Mouse (Mus musculus): ENCODE results near the gene Zfp704. TPM values are rescaled to one million over a fixed set of nuclear protein-coding genes. Genes with fewer than 3 reads are reported as not detected.
A peak's percentile ranks its signal among the peaks of the same experiment; 100 is the strongest.

The Zfp704 gene
- total RNA-seq, 2 experiments from 2014 or later, result 29.9 to 30.7 TPM

GRCm38 (mm10) chr3:9474331-9474730 is 135.6 kb downstream of the Zfp704 start:
- DNase-seq (ENCODE audit: low spot score in 2 of 2), result no peak

GRCm38 (mm10) chr3:9466287-9466686 is 143.6 kb downstream of the Zfp704 start:
- DNase-seq (ENCODE audit: low spot score in 2 of 2), result peak in 1 of 2 experiments; percentile 47

GRCm38 (mm10) chr3:9465731-9466130 is 144.2 kb downstream of the Zfp704 start:
- no peak for DNase-seq (ENCODE audit: low spot score in 2 of 2)

GRCm38 (mm10) chr3:9461660-9462059 is 148.2 kb downstream of the Zfp704 start:
- DNase-seq (ENCODE audit: low spot score in 2 of 2), result peak in 1 of 2 experiments; percentile 46

GRCm38 (mm10) chr3:9460284-9460683 is 149.6 kb downstream of the Zfp704 start:
- no peak for DNase-seq (ENCODE audit: low spot score in 2 of 2)

GRCm38 (mm10) chr3:9456380-9456890 is 153.4 kb downstream of the Zfp704 start:
- no peak for DNase-seq (ENCODE audit: low spot score in 2 of 2)

GRCm38 (mm10) chr3:9455351-9455750 is 154.5 kb downstream of the Zfp704 start:
- DNase-seq (ENCODE audit: low spot score in 2 of 2), result no peak

GRCm38 (mm10) chr3:9454556-9455330 is 155.1 kb downstream of the Zfp704 start:
- no peak for DNase-seq (ENCODE audit: low spot score in 2 of 2)

GRCm38 (mm10) chr3:9450521-9450920 is 159.4 kb downstream of the Zfp704 start:
- no peak for DNase-seq (ENCODE audit: low spot score in 2 of 2)

- no peak for DNase-seq (ENCODE audit: low spot score in 2 of 2)
Observed at GRCm38 (mm10) chr3:9449261-9450007, 160.5 kb downstream of the Zfp704 start.

GRCm38 (mm10) chr3:9448541-9448940 is 161.3 kb downstream of the Zfp704 start:
- DNase-seq (ENCODE audit: low spot score in 2 of 2), result no peak

GRCm38 (mm10) chr3:9444558-9444957 is 165.3 kb downstream of the Zfp704 start:
- DNase-seq (ENCODE audit: low spot score in 2 of 2), result peak in 1 of 2 experiments; percentile 4

GRCm38 (mm10) chr3:9443981-9444380 is 165.9 kb downstream of the Zfp704 start:
- DNase-seq (ENCODE audit: low spot score in 2 of 2), result peak in 1 of 2 experiments; percentile 8

GRCm38 (mm10) chr3:9443476-9443875 is 166.4 kb downstream of the Zfp704 start:
- peak in 1 of 2 experiments; percentile 4 for DNase-seq (ENCODE audit: low spot score in 2 of 2)

- DNase-seq (ENCODE audit: low spot score in 2 of 2), result peak in 1 of 2 experiments; percentile 6
Observed at GRCm38 (mm10) chr3:9441566-9442540, 168.0 kb downstream of the Zfp704 start.

GRCm38 (mm10) chr3:9440466-9440865 is 169.4 kb downstream of the Zfp704 start:
- no peak for DNase-seq (ENCODE audit: low spot score in 2 of 2)

GRCm38 (mm10) chr3:9439619-9440286 is 170.1 kb downstream of the Zfp704 start:
- peak in 1 of 2 experiments; percentile 5 for DNase-seq (ENCODE audit: low spot score in 2 of 2)

GRCm38 (mm10) chr3:9436256-9436655 is 173.6 kb downstream of the Zfp704 start:
- DNase-seq (ENCODE audit: low spot score in 2 of 2), result no peak

- DNase-seq (ENCODE audit: low spot score in 2 of 2), result no peak
Observed at GRCm38 (mm10) chr3:9434394-9435175, 175.3 kb downstream of the Zfp704 start.

All from gastrocnemius, postnatal 4 days (tissue).